Mouse (Mus musculus): ENCODE results near the gene Arhgap15. TPM values are rescaled to one million over a fixed set of nuclear protein-coding genes. Genes with fewer than 3 reads are reported as not detected.
A peak's percentile ranks its signal among the peaks of the same experiment; 100 is the strongest.

Arhgap15 gene
- polyA plus RNA-seq, 1 experiment from 2014 or later, result 0.86 TPM

GRCm38 (mm10) chr2:43835931-43836330 is 87.3 kb downstream of the Arhgap15 start:
- Histone ChIP-seq H3K27me3 (ENCODE audit: insufficient read depth, low read length) (no peaks in the 10 kb centered on the region), H3K27ac (ENCODE audit: low read depth) (no peak overlapping the region), H3K4me3 (ENCODE audit: low read depth, low read length) (no peak overlapping the region), H3K9me3 (ENCODE audit: low read depth, low read length) (no peaks in the 10 kb centered on the region), H3K36me3 (ENCODE audit: insufficient read depth) (no peaks in the 10 kb centered on the region), H3K9ac (no peak overlapping the region), H3K4me1 (ENCODE audit: insufficient read depth) (no peaks in the 10 kb centered on the region), H3K4me2 (no peak overlapping the region)
- whole genome bisulfite sequencing, result 72% methylated on average over 5 of the region's 5 CpGs
- TF ChIP-seq CTCF (IDR thresholded peaks at IDR 0.05; ENCODE audit: low read depth), result no peak
- ATAC-seq (ENCODE audit: insufficient read depth) (no peak), DNase-seq (no peak)

DNA sequence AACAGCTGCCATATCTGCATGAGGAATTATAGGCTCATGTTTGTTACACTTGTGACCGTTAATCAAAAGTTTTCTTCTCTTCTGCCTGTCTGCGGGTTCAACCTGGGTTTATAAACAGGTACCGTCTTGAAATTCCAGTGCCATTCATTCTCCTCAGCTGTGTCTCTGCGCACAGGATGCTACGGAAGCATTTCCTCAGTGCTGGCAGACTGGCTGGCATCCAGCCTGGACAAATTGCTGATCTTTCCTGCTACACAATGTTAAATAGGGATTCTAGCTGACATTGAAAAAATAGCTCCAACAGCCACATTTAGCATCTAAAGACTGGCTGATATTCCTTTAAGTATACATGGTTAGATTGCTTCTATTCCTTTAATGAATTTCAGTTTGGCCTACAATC is 93.0 kb downstream of the Arhgap15 start:
- ATAC-seq (ENCODE audit: insufficient read depth), result no peak
- peak; percentile 75 for DNase-seq
- WGBS, result 47% methylated on average over 5 of the region's 5 CpGs

DNA sequence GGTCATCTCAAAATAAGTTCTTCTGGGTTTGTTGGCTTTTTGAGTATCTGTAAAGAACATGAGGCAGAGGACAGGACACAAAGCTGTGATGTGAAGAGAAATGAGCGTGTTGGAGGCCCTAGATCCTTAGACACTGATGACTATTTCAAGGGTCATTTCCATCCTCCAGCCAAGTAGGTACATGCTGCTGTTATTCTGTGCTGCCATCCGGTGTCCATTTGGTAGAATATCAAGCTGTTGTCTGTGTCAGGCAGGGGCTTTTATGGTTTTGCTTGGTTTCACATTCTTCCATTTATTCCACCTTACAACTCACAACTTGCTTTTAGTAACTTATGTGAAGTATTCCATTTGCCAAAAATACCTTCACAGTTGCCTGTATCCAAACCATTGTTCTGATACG is 102.6 kb downstream of the Arhgap15 start:
- Histone ChIP-seq H3K4me1 (ENCODE audit: insufficient read depth) (no peaks in the 10 kb centered on the region), H3K36me3 (ENCODE audit: insufficient read depth) (no peaks in the 10 kb centered on the region), H3K4me2 (no peak overlapping the region), H3K4me3 (ENCODE audit: low read depth, low read length) (no peak overlapping the region), H3K9ac (no peak overlapping the region), H3K9me3 (ENCODE audit: low read depth, low read length) (no peaks in the 10 kb centered on the region), H3K27me3 (ENCODE audit: insufficient read depth, low read length) (no peaks in the 10 kb centered on the region), H3K27ac (ENCODE audit: low read depth) (no peak overlapping the region)
- WGBS, result 48% methylated on average over 3 of the region's 3 CpGs
- peak; percentile 70 for TF ChIP-seq CTCF (IDR thresholded peaks at IDR 0.05; ENCODE audit: low read depth)
- DNase-seq (peak; percentile 57), ATAC-seq (ENCODE audit: insufficient read depth) (no peak)

More for the DNA sequence above, 93.0 kb downstream of the Arhgap15 start:
- Histone ChIP-seq H3K4me3 (ENCODE audit: low read depth, low read length) (no peak overlapping the region), H3K9me3 (ENCODE audit: low read depth, low read length) (no peaks in the 10 kb centered on the region), H3K36me3 (ENCODE audit: insufficient read depth) (no peaks in the 10 kb centered on the region), H3K4me1 (ENCODE audit: insufficient read depth) (no peaks in the 10 kb centered on the region), H3K27ac (ENCODE audit: low read depth) (no peak overlapping the region), H3K27me3 (ENCODE audit: insufficient read depth, low read length) (no peaks in the 10 kb centered on the region), H3K4me2 (no peak overlapping the region), H3K9ac (no peak overlapping the region)
- no peak for TF ChIP-seq CTCF (IDR thresholded peaks at IDR 0.05; ENCODE audit: low read depth)

GRCm38 (mm10) chr2:43862709-43863108 is 114.1 kb downstream of the Arhgap15 start:
- ATAC-seq (ENCODE audit: insufficient read depth), result no peak
- H3K9ac ChIP-seq, result no peak overlapping the region

DNA sequence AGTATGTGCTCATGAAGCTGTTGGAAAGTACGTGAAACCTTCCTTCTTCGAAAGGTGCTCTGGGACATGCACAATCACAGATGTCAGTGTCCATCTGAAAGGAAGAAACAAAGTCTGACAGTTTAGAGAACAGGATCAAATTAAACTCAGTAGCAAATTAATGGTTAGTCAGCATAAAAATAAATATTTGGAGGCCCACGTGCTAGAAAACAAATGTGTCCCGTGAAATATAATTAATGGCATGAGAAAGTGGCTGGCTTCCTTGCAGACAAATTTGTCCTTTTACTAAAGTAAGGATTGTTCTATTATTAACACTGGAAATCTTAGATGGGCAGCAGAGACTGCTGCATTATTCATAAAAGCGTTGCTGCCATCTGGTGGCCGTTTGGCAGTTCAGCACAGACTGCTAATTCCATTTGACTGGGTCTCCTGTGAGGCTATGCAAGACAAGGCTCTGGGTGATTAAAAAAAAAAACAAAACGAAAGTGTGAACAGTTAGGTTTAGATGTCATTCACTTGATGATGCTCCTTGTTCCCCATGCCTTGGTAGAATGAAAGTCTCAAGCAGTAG is 153.9 kb downstream of the Arhgap15 start:
- WGBS, result 14% methylated on average over 7 of the region's 7 CpGs
- Histone ChIP-seq H3K9me3 (ENCODE audit: low read depth, low read length) (no peaks in the 10 kb centered on the region), H3K36me3 (ENCODE audit: insufficient read depth) (no peaks in the 10 kb centered on the region), H3K9ac (no peak overlapping the region), H3K4me3 (ENCODE audit: low read depth, low read length) (no peak overlapping the region), H3K27ac (ENCODE audit: low read depth) (no peak overlapping the region), H3K4me2 (no peak overlapping the region), H3K4me1 (ENCODE audit: insufficient read depth) (no peaks in the 10 kb centered on the region), H3K27me3 (ENCODE audit: insufficient read depth, low read length) (no peaks in the 10 kb centered on the region)
- TF ChIP-seq CTCF (IDR thresholded peaks at IDR 0.05; ENCODE audit: low read depth), result peak; percentile 85
- peak; percentile 77; the same call in 1 of the 2 replicates for ATAC-seq (ENCODE audit: insufficient read depth)
- peak; percentile 96 for DNase-seq

More at GRCm38 (mm10) chr2:43862709-43863108, 114.1 kb downstream of the Arhgap15 start:
- Histone ChIP-seq H3K4me2 (no peak overlapping the region), H3K4me3 (ENCODE audit: low read depth, low read length) (no peak overlapping the region), H3K9me3 (ENCODE audit: low read depth, low read length) (no peaks in the 10 kb centered on the region), H3K36me3 (ENCODE audit: insufficient read depth) (no peaks in the 10 kb centered on the region), H3K27ac (ENCODE audit: low read depth) (no peak overlapping the region), H3K4me1 (ENCODE audit: insufficient read depth) (no peaks in the 10 kb centered on the region), H3K27me3 (ENCODE audit: insufficient read depth, low read length) (no peaks in the 10 kb centered on the region)
- TF ChIP-seq CTCF (IDR thresholded peaks at IDR 0.05; ENCODE audit: low read depth), result no peak
- WGBS, result 64% methylated on average over 5 of the region's 5 CpGs
- DNase-seq, result no peak

- peak; percentile 15 for DNase-seq
- WGBS, result 82% methylated on average over 5 of the region's 5 CpGs
These were observed 158.9 kb downstream of the Arhgap15 start for GRCm38 (mm10) chr2:43907496-43907895.

GRCm38 (mm10) chr2:43914104-43914503 is 165.5 kb downstream of the Arhgap15 start:
- no peak overlapping the region for H3K9ac ChIP-seq
- DNase-seq, result no peak
- H3K36me3 ChIP-seq (ENCODE audit: insufficient read depth), result no peaks in the 10 kb centered on the region
- ATAC-seq (ENCODE audit: insufficient read depth), result peak; percentile 60
- H3K27me3 ChIP-seq (ENCODE audit: insufficient read depth, low read length), result no peaks in the 10 kb centered on the region
- no peaks in the 10 kb centered on the region for H3K9me3 ChIP-seq (ENCODE audit: low read depth, low read length)
- no peak overlapping the region for H3K4me2 ChIP-seq
- 45% methylated on average over 6 of the region's 6 CpGs for WGBS
- H3K4me3 ChIP-seq (ENCODE audit: low read depth, low read length), result no peak overlapping the region
- no peak overlapping the region for H3K27ac ChIP-seq (ENCODE audit: low read depth)
- TF ChIP-seq CTCF (IDR thresholded peaks at IDR 0.05; ENCODE audit: low read depth), result no peak
- H3K4me1 ChIP-seq (ENCODE audit: insufficient read depth), result no peaks in the 10 kb centered on the region

More at GRCm38 (mm10) chr2:43907496-43907895, 158.9 kb downstream of the Arhgap15 start:
- Histone ChIP-seq H3K36me3 (ENCODE audit: insufficient read depth) (no peaks in the 10 kb centered on the region), H3K4me2 (no peak overlapping the region), H3K27ac (ENCODE audit: low read depth) (no peak overlapping the region), H3K9me3 (ENCODE audit: low read depth, low read length) (no peaks in the 10 kb centered on the region), H3K27me3 (ENCODE audit: insufficient read depth, low read length) (no peaks in the 10 kb centered on the region), H3K4me1 (ENCODE audit: insufficient read depth) (no peaks in the 10 kb centered on the region), H3K4me3 (ENCODE audit: low read depth, low read length) (no peak overlapping the region), H3K9ac (no peak overlapping the region)
- ATAC-seq (ENCODE audit: insufficient read depth), result no peak
- no peak for TF ChIP-seq CTCF (IDR thresholded peaks at IDR 0.05; ENCODE audit: low read depth)
